Mouse (Mus musculus) thymus, adult 2 months (tissue): ENCODE measurements at regions not wholly inside any gene's neighbourhood (a gene's known extent, or its start where the extent isn't known, plus 50 kb on each side); places are given as distances from the start of the nearest gene placed in this dataset.

Experiments used
- DNase-seq: peaks from one replicate; pipeline ENCODE4 v3.0.0; 2021
- H3K27ac ChIP-seq: fragments of 200-500 bp; 2 replicates; pipeline ENCODE4 v1.5.1; 2012; ENCODE audit warnings: low read length, control low read depth; ENCODE audit not compliant: control insufficient read depth, insufficient read depth
- H3K27me3 ChIP-seq: fragments of 200-500 bp; 2 replicates; pipeline ENCODE4 v1.6.1; 2012; ENCODE audit warnings: mild to moderate bottlenecking, low read length, moderate library complexity, mixed read lengths; ENCODE audit not compliant: control insufficient read depth, insufficient read depth
- H3K36me3 ChIP-seq: fragments of 200-500 bp; 2 replicates; pipeline ENCODE4 v1.6.1; 2012; ENCODE audit warnings: mild to moderate bottlenecking, low read length, moderate library complexity; ENCODE audit not compliant: control insufficient read depth, insufficient read depth
- H3K4me1 ChIP-seq: fragments of 200-500 bp; replicated peaks from 2 replicates; pipeline ENCODE4 v1.6.1; 2012; ENCODE audit warnings: low read length; ENCODE audit not compliant: control insufficient read depth, insufficient read depth
- H3K4me3 ChIP-seq: fragments of 200-500 bp; 2 replicates; pipeline ENCODE4 v1.5.1; 2012; ENCODE audit warnings: mild to moderate bottlenecking, low read length, control low read depth, moderate library complexity; ENCODE audit not compliant: control insufficient read depth, insufficient read depth
- CTCF ChIP-seq: fragments of 200-500 bp; IDR thresholded peaks from 2 replicates; pipeline ENCODE4 v1.5.1; 2012; ENCODE audit warnings: mild to moderate bottlenecking, control low read depth, low read length, moderate library complexity, borderline replicate concordance; ENCODE audit not compliant: control insufficient read depth, poor library complexity, insufficient read depth; ENCODE audit errors: extremely low read depth
- POLR2A ChIP-seq: fragments of 200-500 bp; IDR thresholded peaks from 2 replicates; pipeline ENCODE4 v1.6.1; 2012; ENCODE audit warnings: mild to moderate bottlenecking, low read length, control low read depth, moderate library complexity; ENCODE audit not compliant: control insufficient read depth, poor library complexity, insufficient read depth; ENCODE audit errors: extremely low read depth
- WGBS: fragments of 180-500 bp; shearing (Covaris S2); methylation state at CpG from one replicate; pipeline ENCODE4 v1.1.7; 2018; 5-methylcytosine and 5-hydroxymethylcytosine counted together

GRCm38 (mm10) chr10:53436023-53436475 lies 56.3 kb upstream of the Cep85l start:
- Histone ChIP-seq H3K4me3 (no peak overlapping the region), H3K27me3 (no peaks in the 10 kb centered on the region), H3K36me3 (no peaks in the 10 kb centered on the region), H3K4me1 (peaks cover 8% of the 10 kb centered on the region), H3K27ac (no peak overlapping the region)
- WGBS, result 97% methylated on average over 8 of the region's 8 CpGs
- DNase-seq, result no peak
- TF ChIP-seq CTCF (no peak), POLR2A (no peak)

DNA sequence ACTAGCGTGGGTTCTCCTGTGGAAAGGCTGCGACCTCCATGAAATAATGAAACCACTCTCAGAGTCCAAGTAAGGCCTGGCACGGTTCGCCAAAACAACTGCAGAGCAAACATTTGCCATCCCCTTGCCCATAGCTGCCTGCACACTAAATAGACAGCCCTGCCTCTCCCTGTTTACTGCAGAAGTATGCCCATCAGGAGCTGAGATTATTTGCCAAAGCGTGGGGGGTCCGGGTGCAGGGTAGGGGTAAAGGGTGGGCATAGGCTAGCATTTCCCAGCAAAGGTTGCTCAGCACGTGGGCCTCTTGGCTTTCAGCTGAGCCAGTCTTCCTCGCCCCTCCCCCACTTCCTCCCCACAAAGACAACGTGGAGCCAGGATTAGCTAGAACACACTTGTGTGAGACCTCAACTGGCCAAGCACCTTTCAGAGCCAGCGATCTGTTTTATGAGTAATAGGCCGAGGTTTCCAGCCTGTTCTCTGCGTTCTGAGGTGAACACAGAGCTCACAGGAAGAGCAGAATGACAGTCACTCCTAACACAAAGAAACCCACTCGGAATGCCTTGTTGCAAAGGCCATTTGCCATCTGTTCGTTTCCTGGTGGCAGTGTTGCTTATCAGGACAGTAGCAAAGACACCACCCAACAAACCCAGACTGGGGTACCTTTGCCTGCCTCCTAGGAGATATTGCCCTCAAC lies 55.6 kb upstream of the Cep85l start:
- peak; percentile 76 for DNase-seq
- 50% methylated on average over 14 of the region's 14 CpGs for WGBS
- TF ChIP-seq CTCF (no peak), POLR2A (no peak)
- Histone ChIP-seq H3K4me1 (peaks cover 8% of the 10 kb centered on the region), H3K27ac (no peak overlapping the region), H3K27me3 (no peaks in the 10 kb centered on the region), H3K4me3 (no peak overlapping the region), H3K36me3 (no peaks in the 10 kb centered on the region)

DNA sequence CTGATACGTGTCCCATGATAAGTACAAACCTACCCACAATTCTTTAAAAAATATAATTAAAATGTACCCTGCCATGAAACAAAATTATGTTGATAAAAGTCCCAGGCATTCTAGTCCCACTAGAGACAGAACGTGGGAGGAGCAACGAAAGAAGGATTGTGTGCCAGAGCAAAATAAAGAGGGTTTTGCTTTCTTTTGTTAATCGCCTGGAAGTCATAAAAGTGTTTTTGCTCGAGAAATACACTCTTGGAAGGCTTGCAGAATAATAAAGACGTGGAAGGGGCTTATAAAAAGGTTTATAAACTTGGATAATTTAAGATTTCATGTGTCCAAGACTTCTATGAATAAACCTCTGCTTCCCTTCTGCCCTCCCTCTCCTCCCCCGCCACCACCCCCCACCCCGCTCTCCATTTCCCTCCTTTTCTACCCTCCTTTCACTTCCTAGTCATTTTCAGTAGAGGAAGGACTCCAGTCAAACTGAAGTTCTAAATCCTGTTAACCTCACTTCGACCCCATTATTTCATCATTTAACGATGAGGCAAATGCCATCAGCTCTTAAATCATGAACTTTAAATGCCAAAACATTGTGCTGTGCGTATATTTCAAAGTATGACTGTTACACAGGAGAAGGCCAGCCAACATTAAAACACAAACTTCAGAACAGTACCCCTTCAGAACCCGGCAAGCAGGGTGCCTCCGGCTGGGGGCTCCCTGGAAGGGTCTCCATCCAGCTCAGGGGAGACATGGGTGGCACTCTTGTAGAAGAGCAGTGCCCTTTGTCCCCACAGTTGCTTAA lies 54.8 kb upstream of the Cep85l start:
- no peak for TF ChIP-seq CTCF
- TF ChIP-seq POLR2A, result no peak
- Histone ChIP-seq H3K4me1 (peaks cover 8% of the 10 kb centered on the region), H3K36me3 (no peaks in the 10 kb centered on the region), H3K27ac (no peak overlapping the region), H3K27me3 (no peaks in the 10 kb centered on the region), H3K4me3 (no peak overlapping the region)
- no peak for DNase-seq
- 64% methylated on average over 13 of the region's 13 CpGs for WGBS

DNA sequence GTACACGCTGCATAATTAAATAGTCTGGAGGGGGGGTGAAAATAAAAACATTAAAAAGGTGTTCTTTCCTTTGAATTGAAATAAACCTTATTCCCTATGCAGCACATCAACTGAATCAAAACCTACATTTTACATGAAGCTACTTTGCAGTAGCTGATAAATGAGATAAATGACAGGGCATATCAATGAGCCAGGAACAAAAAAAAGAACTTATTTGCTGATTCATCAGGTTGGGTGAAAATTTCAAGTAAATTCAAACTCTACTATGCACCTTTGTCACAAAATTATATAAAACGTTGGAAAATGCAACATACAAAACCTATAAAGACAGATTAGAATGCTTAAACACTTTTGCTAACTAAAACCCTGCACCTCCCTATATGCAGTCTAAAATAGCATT lies 53.0 kb upstream of the Cep85l start:
- TF ChIP-seq POLR2A, result no peak
- TF ChIP-seq CTCF, result no peak
- WGBS, result 83% methylated on average over 2 of the region's 2 CpGs

GRCm38 (mm10) chr10:53429539-53430344 lies 50.0 kb upstream of the Cep85l start:
- H3K4me3 ChIP-seq, result no peak overlapping the region
- WGBS, result 89% methylated on average over 7 of the region's 7 CpGs

More for the DNA sequence above, 53.0 kb upstream of the Cep85l start:
- no peak for DNase-seq
- H3K4me3 ChIP-seq, result no peak overlapping the region
- H3K4me1 ChIP-seq, result peaks cover 8% of the 10 kb centered on the region
- H3K36me3 ChIP-seq, result no peaks in the 10 kb centered on the region
- H3K27ac ChIP-seq, result no peak overlapping the region
- no peaks in the 10 kb centered on the region for H3K27me3 ChIP-seq

More at GRCm38 (mm10) chr10:53429539-53430344, 50.0 kb upstream of the Cep85l start:
- H3K36me3 ChIP-seq, result no peaks in the 10 kb centered on the region
- no peak for DNase-seq
- no peaks in the 10 kb centered on the region; the same call in 1 of the 2 replicates for H3K4me1 ChIP-seq
- TF ChIP-seq POLR2A (no peak), CTCF (no peak)
- no peaks in the 10 kb centered on the region for H3K27me3 ChIP-seq
- no peak overlapping the region for H3K27ac ChIP-seq
